ENCODE assay signal across 18 mouse cellular contexts in genomic region chr14:105767100-105767499, GRCm38 (mm10).
DNase-seq lines count a peak whose midpoint lies in the region; ATAC-seq and TF ChIP-seq lines count a peak whose summit lies in the region.
"Had no signal": no experiment of that assay in that cellular context is flagged by ENCODE, and none has a peak within 500 bp of the region (broad histone marks: within the 10 kb centered on the region; RNA-seq: fewer than 3 reads in every experiment).

No protein-coding gene starts in this region.

- H3K27ac ChIP-seq in heart, embryonic 16.5 days (ENCODE audit: low read length), result no peak overlapping the region
- H3K27ac ChIP-seq in liver, embryonic 14.5 days, result no peak overlapping the region
- H3K27ac ChIP-seq: embryonic facial prominence, embryonic 10.5 days; gastrocnemius, adult 2 months; hindbrain, embryonic 10.5 days; left cerebral cortex, adult 2 months; liver, embryonic 13.5 days; midbrain, embryonic 12.5 days; neural tube, embryonic 12.5 days had no signal

- DNase-seq in heart, adult 11 months, result no peak
- peak; percentile 18 for DNase-seq in kidney, postnatal 14 days
- DNase-seq in kidney, postnatal 25 days, result no peak
- no peak for DNase-seq in liver, embryonic 14.5 days (ENCODE audit: low read depth in 3 of 3, low spot score in 3 of 3)
- peak; percentile 28 for DNase-seq in lung, postnatal 25 days (ENCODE audit: low spot score)
- no peak for DNase-seq in layer of hippocampus, postnatal 10 days (ENCODE audit: low spot score in 2 of 2)
- DNase-seq: cerebellum, adult 2 months; cerebellum, postnatal 36 days; gastrocnemius, adult 2 months; left cerebral cortex, postnatal 4 days; liver, embryonic 13.5 days; right cerebral cortex, postnatal 4 days had no signal

- no peak overlapping the region for H3K9ac ChIP-seq in heart, embryonic 16.5 days (ENCODE audit: low read length)
- no peak overlapping the region for H3K9ac ChIP-seq in liver, embryonic 14.5 days (replicated peaks)
- H3K9ac ChIP-seq: liver, embryonic 13.5 days; midbrain, embryonic 12.5 days; neural tube, embryonic 12.5 days had no signal

- peak; percentile 60 for ATAC-seq in heart, embryonic 16.5 days (replicated peaks; ENCODE audit: extremely low read depth, insufficient read depth, low FRiP score)
- ATAC-seq in liver, embryonic 14.5 days (ENCODE audit: insufficient read depth), result peak; percentile 26; the same call in 1 of the 2 replicates

- no peak for TF ChIP-seq CTCF in liver, embryonic 14.5 days (IDR thresholded peaks at IDR 0.05; ENCODE audit: low read depth)

- H3K9me3 ChIP-seq in heart, embryonic 16.5 days (replicated peaks; ENCODE audit: control insufficient read depth, low read length), result no peaks in the 10 kb centered on the region
- H3K9me3 ChIP-seq in liver, embryonic 14.5 days (ENCODE audit: control insufficient read depth, low read length), result no peaks in the 10 kb centered on the region
- H3K9me3 ChIP-seq: embryonic facial prominence, embryonic 10.5 days; hindbrain, embryonic 10.5 days; liver, embryonic 13.5 days; midbrain, embryonic 12.5 days; neural tube, embryonic 12.5 days had no signal

- no peaks in the 10 kb centered on the region for H3K27me3 ChIP-seq in heart, embryonic 16.5 days (ENCODE audit: control insufficient read depth, insufficient read depth, low read length)
- no peaks in the 10 kb centered on the region for H3K27me3 ChIP-seq in liver, embryonic 14.5 days (ENCODE audit: control insufficient read depth, insufficient read depth, low read length)
- H3K27me3 ChIP-seq: liver, embryonic 13.5 days; midbrain, embryonic 12.5 days; neural tube, embryonic 12.5 days had no signal

- no peak overlapping the region for H3K4me3 ChIP-seq in heart, embryonic 16.5 days (ENCODE audit: low read length)
- H3K4me3 ChIP-seq in liver, embryonic 14.5 days (ENCODE audit: insufficient read depth in 1 of 2, low read depth in 2 of 2, low read length in 2 of 2), result no peak overlapping the region
- H3K4me3 ChIP-seq: embryonic facial prominence, embryonic 10.5 days; gastrocnemius, adult 2 months; hindbrain, embryonic 10.5 days; left cerebral cortex, adult 2 months; liver, embryonic 13.5 days; midbrain, embryonic 12.5 days; neural tube, embryonic 12.5 days had no signal

- no peaks in the 10 kb centered on the region for H3K36me3 ChIP-seq in heart, embryonic 16.5 days (ENCODE audit: control insufficient read depth, insufficient read depth)
- H3K36me3 ChIP-seq in liver, embryonic 14.5 days (replicated peaks; ENCODE audit: control insufficient read depth, insufficient read depth, low read depth), result no peaks in the 10 kb centered on the region
- H3K36me3 ChIP-seq: embryonic facial prominence, embryonic 10.5 days; hindbrain, embryonic 10.5 days; liver, embryonic 13.5 days; midbrain, embryonic 12.5 days; neural tube, embryonic 12.5 days had no signal

- WGBS in heart, embryonic 16.5 days, result 33% methylated on average over 4 of the region's 4 CpGs
- 15% methylated on average over 4 of the region's 4 CpGs for WGBS in liver, embryonic 14.5 days (ENCODE audit: insufficient replicate concordance)

- TF ChIP-seq EP300 in liver, embryonic 14.5 days (IDR thresholded peaks at IDR 0.05; ENCODE audit: low read depth), result no peak

- no peaks in the 10 kb centered on the region for H3K4me1 ChIP-seq in heart, embryonic 16.5 days (ENCODE audit: control insufficient read depth, insufficient read depth, low read length)
- H3K4me1 ChIP-seq in liver, embryonic 14.5 days (replicated peaks; ENCODE audit: control insufficient read depth in 2 of 2, insufficient read depth in 2 of 2, low read length in 1 of 2), result no peaks in the 10 kb centered on the region
- H3K4me1 ChIP-seq: embryonic facial prominence, embryonic 10.5 days; hindbrain, embryonic 10.5 days; liver, embryonic 13.5 days; midbrain, embryonic 12.5 days; neural tube, embryonic 12.5 days had no signal

- no peak overlapping the region for H3K4me2 ChIP-seq in heart, embryonic 16.5 days (ENCODE audit: low read depth, low read length)
- no peak overlapping the region for H3K4me2 ChIP-seq in liver, embryonic 14.5 days (ENCODE audit: low read depth)
- H3K4me2 ChIP-seq: liver, embryonic 13.5 days; midbrain, embryonic 12.5 days; neural tube, embryonic 12.5 days had no signal

Comparison
In these comparisons a context has a peak if more than half of its experiments do, and no peak if none do; other contexts are left out.
1. DNase-seq: peak in kidney, postnatal 14 days (single experiment) and lung, postnatal 25 days (single experiment); none in heart, adult 11 months (single experiment), kidney, postnatal 25 days (0 of 2), liver, embryonic 14.5 days (0 of 3) and layer of hippocampus, postnatal 10 days (0 of 2).